Mouse (Mus musculus) kidney, adult 11 months (tissue): ENCODE measurements around the gene Tsfm.
"Not testable (repeated sequence)": the region's sequence is repeated elsewhere in the genome, so short reads cannot be mapped to it uniquely, and the experiment has no call there.

Experiments
- DNase-seq: peaks from one replicate; pipeline ENCODE4 v3.0.0; 2022

Tsfm gene

DNA sequence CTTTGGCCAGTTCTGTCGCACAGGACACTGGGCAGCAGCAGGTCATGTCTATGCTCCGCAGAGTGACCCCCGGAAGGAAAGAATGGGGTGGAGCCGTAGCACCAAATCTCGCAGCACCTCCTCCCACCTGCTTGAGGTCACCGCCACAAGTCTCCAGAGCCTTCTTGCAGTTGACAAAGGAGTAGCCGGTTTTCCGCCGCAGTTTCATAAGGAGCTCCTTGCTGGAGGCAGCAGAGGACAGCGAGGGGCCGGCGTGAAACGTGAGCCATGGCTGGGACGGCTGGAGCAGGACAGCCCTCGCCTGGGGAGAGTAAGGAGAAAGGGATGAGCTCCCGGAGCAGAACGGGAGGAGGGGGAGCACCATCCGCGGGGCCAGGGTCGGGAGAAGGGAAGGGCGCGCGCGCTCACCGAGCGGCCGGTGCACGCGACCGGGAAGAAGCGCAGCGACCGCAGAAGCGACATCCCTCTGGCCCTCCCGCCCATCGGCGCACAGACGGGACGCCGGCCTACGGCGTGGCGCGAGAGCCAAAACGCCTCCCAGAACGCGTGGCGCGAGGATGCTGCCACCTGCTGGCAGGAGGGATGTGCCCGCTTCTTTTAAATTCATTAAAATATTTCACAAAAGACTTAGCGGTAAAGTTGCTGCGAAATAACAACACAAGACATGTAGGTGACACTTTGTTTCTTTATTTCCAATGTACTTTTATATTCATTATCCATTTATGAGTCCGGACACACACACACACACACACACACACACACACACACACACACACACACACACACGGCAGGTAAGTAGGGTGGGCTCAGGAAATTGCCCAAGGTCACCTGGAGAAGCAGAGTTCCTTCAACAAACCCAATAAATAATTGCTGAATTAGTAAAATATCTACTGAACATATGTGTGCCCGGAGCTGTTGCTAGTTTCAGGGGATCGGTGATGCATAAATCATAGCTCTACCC lies at the start of gene Tsfm:
Gene Tsfm (minus strand): TSS at position 505 of the 961 bp plus-strand sequence.
- peak; percentile 79 for DNase-seq

DNA sequence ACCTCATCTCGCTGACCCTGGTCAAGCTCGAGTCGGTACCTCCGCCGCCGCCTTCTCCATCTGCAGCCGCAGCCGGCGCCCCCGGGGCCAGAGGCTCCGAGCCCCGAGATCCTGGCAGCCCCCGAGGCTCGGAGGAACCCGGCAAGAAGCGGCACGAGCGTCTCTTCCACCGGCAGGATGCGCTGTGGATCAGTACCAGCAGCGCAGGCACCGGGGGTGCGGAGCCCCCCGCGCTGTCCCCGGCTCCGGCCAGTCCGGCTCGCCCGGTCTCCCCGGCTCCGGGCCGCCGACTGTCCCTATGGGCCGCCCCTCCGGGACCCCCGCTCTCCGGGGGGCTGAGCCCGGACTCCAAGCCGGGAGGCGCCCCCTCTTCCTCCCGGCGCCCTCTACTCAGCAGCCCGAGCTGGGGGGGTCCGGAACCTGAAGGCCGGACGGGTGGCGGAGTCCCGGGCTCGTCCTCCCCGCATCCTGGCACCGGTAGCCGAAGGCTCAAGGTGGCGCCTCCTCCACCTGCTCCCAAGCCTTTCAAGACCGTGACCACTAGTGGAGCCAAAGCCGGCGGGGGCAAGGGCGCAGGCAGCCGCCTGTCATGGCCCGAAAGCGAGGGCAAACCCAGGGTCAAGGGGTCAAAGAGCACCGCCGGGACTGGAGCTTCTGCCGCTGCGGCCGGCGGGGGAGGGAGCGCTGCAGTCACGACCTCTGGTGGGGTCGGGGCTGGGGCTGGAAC lies 49.2 kb upstream of the Tsfm start:
- no peak for DNase-seq

- DNase-seq = no peak
Measured at GRCm38 (mm10) chr10:127078677-127079575, 48.3 kb upstream of the Tsfm start.

DNA sequence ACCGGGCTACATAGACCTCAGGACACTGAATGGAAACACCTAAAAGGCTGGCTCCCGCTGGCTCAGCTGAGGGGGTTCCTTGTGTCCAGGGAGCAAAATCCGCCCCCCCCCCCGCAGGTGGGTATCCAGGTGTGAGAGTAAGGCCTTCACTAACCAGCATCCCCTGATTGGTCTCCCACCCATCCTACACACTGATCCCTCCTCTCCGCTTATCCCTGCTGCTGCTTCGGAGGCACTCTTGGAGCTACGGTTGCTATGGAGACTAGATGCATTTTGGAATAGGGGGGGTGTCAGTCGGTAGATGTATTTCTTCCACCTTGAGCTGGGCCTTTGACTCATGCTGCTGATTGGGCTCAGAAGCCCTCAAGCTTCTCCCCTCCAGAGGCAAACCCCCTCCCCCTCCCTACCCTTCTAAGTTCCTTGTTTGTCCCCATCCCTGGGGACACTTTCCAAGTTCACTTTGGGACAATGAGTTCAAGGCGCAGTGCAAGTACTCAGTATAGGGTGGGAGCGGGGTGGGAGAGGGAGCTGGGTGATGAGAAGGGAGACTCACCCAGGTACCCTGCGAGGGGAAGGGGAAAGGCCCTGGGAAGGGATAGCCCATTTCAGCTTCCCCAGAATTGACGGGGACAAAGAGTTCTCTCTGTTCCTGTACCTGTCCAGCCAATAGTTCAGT lies 47.5 kb upstream of the Tsfm start:
- DNase-seq = no peak

DNA sequence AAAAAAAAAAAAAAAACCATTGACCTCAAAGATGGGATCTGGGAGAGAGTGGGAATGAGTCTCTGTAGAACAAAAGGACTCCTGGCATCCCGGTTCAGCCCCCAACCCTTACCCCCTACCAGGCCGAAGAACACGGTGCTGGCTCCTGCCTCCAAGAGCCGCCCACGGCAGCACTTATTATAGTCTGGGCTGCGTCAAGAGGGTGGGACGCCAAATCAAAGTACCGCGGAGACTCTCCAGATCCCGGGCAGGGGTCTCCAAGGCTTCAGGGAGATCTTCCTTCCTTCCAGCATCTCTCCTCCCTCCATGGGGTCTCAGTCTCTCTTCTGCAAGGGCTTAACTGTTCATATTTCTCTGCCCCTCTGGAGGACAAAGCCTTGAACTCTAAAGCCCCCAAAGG lies 46.9 kb upstream of the Tsfm start:
- no peak for DNase-seq

DNA sequence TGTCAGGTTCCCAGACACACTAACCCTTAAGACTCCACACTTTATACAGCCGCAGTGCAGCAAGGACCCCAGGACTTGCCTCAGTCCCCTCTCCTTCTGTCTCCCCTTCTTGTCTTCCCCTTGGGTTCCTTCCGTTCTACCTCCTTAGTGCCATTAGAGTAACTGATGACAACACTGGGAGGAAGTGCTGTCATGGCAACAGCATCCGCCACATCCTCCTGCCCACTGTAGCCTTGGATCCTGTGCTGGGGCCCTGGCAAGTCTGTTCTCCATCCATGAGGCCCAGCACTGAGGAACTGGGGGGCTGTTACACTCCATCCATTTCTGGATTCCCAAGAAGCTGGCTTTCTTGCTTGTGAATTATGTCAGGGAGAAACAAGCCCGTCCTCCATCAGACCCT lies 45.4 kb upstream of the Tsfm start:
- DNase-seq = no peak

GRCm38 (mm10) chr10:127075651-127076050 lies 45.0 kb upstream of the Tsfm start:
- no peak for DNase-seq

DNA sequence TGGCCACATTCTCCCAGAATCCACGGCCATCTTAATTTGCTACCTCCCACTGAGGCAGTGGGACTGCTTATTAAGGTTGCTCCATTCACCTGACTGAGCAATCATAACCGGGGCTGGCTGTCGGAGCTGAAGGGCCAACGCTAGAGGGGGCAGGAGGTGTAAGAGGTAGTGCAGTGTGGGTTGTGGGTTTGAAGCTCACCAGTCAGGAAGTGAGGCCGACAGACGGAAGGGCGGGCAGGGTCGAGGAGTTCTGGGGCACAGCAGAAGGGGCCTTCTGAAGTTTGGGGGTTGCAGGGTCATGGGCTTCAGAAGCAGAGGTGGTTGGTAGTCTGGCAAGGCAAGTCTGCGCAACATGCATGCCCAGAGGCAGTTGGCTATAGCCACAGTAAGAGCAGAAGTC lies 44.4 kb upstream of the Tsfm start, which contains the start of gene Agap2:
Gene Agap2 (plus strand): TSS at position 205 of the 400 bp plus-strand sequence.
- DNase-seq = no peak

GRCm38 (mm10) chr10:127073981-127074380 lies 43.3 kb upstream of the Tsfm start:
- DNase-seq = no peak

GRCm38 (mm10) chr10:127072969-127073368 lies 42.3 kb upstream of the Tsfm start:
- not testable (repeated sequence) for DNase-seq

DNA sequence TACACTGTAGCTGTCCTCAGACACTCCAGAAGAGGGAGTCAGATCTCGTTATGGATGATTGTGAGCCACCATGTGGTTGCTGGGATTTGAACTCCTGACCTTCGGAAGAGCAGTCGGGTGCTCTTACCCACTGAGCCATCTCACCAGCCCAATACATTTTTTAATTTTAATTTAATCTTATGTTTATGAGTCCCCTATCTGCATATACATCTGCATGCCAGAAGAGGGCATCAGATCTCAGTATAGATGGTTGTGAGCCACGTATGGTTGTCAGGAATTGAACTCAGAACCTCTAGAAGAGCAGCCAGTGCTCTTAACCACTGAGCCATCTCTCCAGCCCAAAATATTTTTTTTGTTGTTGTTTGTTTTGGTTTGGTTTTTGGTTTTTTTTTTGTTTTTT lies 41.6 kb upstream of the Tsfm start:
- not testable (repeated sequence) for DNase-seq

GRCm38 (mm10) chr10:127071203-127071602 lies 40.6 kb upstream of the Tsfm start:
- no peak for DNase-seq

DNA sequence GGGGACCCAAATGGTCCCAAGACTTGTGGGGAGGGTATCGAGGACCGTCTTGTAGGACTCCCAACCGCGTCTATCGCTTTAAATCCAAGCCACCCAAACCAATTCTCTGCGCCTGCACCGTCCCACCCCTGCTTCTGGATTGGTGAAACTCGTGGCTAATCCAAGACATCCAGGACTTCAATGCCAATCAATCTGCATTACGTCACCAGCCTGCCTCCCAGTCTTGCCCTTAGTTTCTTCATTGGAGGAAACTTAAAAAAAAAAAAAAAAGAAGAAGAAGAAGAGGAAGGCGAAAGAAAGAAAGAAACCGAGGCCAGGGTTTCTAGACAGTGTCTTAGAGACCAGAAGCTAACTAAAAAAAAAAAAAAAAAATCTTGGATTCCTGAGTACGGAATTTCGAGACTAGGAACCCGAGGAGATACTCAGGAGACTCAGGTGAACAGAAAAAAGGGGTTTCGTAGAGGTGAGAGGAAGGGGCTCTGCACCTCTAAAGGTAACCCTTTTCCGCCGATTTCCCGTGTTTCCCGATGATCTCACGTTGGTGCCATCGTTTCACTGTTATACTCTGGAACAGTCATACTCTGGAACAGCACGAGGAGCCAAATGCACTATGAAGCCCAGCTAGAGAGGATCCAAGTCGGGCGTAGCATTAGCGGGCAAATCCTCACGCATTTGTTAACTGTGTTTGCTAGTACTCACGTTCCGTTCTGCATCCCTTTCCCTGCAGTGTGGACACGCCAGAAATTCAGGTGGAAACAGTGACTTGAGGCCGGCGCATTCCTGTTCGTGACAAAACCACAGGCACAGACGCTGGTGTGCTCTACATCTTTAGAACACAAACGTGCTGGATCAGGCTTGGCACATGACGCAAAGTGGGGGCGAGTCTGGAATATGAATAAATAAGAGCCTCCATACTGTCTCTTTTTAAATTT lies 39.8 kb upstream of the Tsfm start, which contains the start of gene Tspan31:
Gene Tspan31 (minus strand): TSS at position 75 of the 932 bp plus-strand sequence.
- DNase-seq = peak; percentile 96

DNA sequence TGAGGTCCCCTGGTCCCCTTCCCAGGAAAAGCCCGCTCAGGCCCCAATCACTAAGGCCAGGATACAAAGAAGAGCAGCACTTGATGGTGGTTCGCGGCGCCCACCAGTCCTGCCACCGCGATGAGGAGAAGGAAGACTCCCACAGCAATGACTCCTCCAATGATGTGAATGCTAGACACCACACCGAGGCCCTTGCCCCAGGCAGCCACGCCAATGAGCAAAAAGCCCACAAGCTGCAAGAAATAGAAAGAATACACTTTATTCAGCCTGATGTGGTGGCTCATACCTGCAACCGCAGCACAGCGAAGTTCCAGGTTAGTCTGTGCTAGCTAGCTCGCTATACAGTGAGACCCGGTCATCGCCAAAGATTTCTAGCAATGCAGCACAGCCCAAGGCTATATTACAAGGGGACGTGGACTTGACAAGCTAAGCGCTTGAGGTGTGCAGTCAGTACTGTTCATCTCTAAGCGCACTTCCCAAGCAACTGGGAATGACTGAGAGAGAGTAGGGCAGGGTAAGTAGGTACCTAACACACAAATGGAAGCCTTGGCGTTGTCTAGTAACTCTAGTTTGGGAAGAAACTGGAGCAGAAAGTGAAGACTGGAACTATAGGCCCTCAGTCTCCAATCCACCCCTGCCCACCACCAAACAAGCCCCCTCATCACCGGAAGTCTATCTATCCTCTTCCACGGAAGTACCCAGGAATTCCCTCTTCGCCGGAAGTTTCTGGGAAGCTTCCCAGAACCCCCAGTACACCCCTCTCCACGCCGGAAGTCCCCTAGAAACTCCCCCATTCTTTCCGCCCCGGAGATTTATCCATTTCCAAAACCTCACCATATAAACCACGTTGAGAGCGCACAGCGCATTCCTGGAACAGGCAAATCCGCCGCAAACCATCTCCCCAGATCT lies 38.9 kb upstream of the Tsfm start:
- DNase-seq = no peak

GRCm38 (mm10) chr10:127068360-127069038 lies 37.9 kb upstream of the Tsfm start:
- DNase-seq = no peak

DNA sequence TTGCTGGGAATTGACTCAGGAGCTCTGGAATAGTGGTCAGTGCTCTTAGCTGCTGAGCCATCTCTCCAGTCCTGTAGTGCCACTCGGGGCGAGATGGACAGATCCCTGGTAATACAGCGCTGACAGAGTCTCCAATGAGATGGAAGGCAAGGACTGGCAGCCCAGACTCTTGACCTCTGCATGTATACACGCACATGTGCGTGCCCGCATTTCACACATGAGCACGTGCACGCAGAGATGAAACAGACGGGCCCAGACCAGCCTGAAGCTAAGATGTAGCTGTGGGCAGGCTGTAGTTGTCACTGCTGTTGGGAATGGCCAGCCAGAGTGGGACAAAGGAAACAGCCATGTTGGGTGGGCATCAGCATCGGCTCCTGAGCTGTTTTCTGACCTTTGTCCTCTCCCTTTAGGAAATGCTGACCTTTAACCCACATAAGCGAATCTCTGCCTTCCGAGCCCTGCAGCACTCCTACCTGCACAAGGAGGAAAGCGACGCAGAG lies 35.9 kb upstream of the Tsfm start:
- no peak for DNase-seq

- no peak for DNase-seq
Measured at GRCm38 (mm10) chr10:127065981-127066380, 35.3 kb upstream of the Tsfm start.

DNA sequence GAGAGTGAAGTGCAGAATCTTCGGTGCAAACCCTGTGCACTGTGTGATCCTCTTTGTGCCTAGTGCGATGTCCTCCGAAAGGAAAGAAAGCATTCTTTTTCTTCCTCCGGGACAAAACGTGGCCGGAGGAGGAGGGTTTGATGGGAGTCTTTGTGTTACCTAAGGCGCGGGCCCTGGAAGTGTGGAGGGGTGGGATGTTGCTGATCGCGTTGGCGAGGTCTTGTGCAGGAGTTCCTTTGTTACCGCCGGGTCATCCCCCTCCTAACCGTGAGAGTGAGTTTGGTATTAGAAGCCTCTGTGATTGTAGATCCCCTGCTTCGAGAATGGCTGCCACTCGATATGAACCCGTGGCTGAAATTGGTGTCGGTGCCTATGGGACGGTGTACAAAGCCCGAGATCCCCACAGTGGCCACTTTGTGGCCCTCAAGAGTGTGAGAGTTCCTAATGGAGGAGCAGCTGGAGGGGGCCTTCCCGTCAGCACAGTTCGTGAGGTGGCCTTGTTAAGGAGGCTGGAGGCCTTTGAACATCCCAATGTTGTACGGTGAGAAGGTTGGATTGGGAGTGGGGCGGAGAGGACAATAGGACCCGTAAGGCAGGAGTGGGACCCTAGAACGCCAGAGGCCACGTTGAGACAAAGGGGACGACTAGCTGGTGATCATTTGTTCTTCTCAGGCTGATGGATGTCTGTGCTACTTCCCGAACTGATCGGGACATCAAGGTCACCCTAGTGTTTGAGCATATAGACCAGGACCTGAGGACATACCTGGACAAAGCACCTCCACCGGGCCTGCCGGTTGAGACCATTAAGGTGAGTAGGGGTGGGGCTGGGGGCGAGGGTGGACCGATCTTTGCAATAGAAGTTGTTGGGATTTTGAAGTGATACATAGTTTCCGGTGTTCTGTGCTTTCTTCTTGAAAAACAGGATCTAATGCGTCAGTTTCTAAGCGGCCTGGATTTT lies 33.6 kb upstream of the Tsfm start:
- no peak for DNase-seq
